Mouse (Mus musculus): Measurements from ENCODE around the gene Sez6l. TPM values are rescaled to one million over a fixed set of nuclear protein-coding genes. Genes with fewer than 3 reads are reported as not detected.

Gene Sez6l
- total RNA-seq, 2 experiments from 2014 or later, result not detected

DNA sequence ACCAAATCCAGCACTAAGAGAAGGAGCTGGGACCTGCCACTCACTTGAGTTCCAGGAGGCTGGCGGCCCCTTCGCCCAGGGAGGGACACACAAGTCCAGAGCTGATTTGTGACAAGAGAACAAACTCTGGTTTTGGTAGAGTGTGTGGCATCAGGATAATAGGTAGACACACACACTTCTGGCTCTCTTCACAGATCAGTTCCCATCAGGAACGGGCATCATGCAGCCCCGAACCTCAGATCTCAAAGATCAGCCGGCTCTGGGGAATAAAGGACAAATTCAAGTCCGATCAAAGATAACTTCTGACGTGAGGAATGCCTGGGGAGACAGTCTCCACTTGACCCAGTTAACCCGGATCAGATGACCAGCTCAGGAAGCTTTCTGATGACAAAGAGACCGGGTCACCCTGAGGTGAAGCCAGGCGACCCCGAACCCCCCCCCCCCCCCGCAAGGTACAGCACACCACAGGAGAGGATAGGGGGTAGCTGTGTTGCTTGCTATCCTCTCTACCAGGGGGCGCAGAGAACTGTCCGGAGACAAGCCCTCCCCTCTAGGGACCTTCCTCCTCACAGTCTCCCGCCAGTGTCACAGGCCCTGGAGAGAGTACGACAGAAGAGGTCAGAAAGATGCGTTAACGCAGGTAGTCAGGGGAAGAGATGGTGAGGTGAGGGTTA lies 183.1 kb downstream of the Sez6l start:
- Histone ChIP-seq H3K4me3 (peak overlapping the region; percentile 68), H3K27ac (no peak overlapping the region)
- TF ChIP-seq CTCF (IDR thresholded peaks at IDR 0.05), result no peak
- intact Hi-C loops (cut with DNase I), result no loop called here
- DNase-seq, result no peak

DNA sequence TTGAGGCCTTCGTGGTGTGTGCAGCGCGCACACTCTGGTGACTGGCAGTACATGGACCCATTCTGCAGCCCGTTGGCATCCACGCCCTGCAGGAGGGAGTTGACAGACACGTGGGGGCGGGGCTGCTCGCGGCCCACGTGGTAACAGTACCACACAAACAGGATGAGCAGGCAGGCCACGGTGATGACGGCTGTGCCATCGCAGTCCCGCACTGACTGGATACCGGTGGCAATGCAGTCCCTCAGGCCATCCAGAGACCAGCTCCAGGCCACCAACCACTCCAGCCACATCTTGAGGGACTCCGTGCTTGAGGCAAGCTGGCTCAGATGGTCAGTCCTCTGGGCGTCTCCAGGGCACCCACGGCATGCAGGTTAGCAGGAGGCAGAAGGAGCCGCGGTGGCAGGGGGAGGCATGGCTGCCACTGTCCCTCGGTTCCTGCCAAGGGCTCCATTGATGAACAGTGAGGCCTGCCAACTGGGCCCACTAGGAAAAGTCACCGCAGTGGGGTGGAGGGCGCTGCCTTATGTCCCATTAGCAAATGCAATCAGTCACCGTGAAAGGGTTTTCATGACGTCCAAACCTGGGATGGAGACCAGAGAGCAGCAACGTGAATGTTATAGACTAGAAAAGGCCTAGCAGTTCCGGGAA lies 185.2 kb downstream of the Sez6l start:
- no peak for TF ChIP-seq CTCF (IDR thresholded peaks at IDR 0.05)
- intact Hi-C loops (cut with DNase I), result no loop called here
- DNase-seq, result no peak

DNA sequence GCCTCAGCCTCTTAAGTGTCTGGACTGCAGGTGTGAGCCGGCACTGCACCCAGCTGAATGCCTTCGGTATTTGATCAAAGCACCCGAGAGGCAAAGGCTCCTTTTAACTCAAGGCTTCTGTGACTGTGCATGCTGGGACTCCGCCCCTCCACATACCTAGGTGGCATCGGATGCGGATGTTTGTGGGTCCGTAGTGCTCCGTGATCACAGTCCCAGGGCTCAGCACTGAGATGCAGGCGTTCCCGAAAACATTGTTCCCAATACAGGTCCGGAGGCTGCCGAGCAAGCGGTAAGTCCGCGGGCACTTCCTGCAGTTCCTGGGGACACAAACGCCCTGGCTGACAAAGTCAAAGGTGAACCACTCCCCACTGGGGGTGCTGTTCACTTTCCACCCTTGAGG lies 186.0 kb downstream of the Sez6l start:
- DNase-seq, result no peak
- Histone ChIP-seq H3K27ac (no peak overlapping the region), H3K4me3 (no peak overlapping the region)
- TF ChIP-seq CTCF (IDR thresholded peaks at IDR 0.05), result no peak
- intact Hi-C loops (cut with DNase I), result no loop called here

More for the DNA sequence above, 185.2 kb downstream of the Sez6l start:
- Histone ChIP-seq H3K27ac (no peak overlapping the region), H3K4me3 (no peak overlapping the region)

DNA sequence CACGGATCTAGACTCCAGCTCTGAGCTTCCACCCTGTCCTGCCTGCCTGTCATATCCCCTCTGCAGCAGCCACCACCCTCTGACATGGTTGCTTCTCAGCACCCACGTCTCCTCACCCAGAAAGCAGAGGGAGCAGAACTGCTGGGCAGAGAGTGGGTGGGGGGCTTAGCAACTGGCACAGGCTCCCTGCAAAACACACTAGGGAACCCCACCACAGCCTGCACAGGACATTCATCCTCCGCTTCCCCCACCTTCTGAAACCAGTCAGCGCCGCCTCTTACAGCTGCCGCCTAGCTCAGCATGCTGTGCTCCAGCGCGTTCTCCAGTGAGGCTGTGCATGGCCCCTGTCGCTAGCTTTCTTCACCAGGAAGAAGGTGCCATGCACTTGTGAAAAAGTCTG lies 187.6 kb downstream of the Sez6l start:
- DNase-seq, result no peak
- TF ChIP-seq CTCF (IDR thresholded peaks at IDR 0.05), result no peak
- intact Hi-C loops (cut with DNase I), result no loop called here
- Histone ChIP-seq H3K27ac (no peak overlapping the region), H3K4me3 (no peak overlapping the region)

DNA sequence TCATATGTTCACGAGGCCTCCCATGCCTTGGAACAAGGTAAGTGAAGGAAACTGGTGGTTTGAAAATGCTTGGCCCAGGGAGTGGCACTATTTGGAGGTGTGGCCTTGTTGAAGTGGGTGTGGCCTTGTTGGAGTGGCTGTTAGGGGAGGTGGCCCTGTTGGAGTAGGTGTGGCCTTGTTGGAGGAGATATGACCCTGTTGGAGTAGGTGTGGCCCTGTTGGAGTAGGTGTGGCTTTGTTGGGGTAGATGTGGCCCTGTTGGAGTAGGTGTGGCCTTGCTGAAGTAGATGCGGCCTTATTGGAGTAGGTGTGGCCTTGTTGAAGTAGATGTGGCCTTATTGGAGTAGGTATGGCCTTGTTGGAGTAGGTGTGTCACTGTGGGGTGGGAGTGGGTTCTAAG lies 191.0 kb downstream of the Sez6l start:
- Histone ChIP-seq H3K27ac (no peak overlapping the region), H3K4me3 (no peak overlapping the region)
- intact Hi-C loops (cut with DNase I), result no loop called here
- DNase-seq, result no peak
- no peak for TF ChIP-seq CTCF (IDR thresholded peaks at IDR 0.05)

DNA sequence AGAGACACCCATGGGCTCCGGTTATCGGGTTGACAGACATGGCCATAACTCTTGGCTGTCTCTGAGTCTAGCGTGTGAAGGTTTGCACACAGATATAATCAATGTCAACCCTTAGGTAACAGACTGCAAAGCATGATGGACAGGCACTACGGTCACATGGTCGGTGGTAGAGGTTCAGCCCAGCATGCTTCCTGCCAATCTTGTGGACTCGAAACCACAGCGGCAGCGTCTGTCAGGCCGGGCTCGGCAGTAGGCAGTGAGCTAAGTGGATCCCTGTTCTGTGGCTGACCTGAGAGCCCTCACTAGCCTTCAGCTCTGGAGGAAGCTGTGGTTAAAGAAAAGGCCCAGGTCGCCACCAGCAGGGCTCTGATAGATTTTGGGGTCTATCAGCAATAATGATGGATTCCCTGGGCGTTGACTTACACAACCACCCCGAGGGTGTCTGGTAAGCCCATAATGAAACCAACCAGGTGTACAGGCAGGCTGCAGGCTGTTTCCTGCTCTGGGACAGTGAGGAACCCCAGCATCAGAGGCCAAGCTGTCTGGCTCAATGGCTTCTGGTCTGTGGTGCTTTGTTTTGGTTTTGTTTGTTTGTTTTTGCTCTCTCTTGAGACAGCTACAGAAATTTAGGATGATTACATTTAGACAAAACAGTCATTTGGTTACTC lies 192.0 kb downstream of the Sez6l start:
- no peak overlapping the region for H3K4me3 ChIP-seq
- H3K27ac ChIP-seq, result no peak overlapping the region
- TF ChIP-seq CTCF (IDR thresholded peaks at IDR 0.05), result no peak
- intact Hi-C loops (cut with DNase I), result no loop called here
- DNase-seq, result no peak

DNA sequence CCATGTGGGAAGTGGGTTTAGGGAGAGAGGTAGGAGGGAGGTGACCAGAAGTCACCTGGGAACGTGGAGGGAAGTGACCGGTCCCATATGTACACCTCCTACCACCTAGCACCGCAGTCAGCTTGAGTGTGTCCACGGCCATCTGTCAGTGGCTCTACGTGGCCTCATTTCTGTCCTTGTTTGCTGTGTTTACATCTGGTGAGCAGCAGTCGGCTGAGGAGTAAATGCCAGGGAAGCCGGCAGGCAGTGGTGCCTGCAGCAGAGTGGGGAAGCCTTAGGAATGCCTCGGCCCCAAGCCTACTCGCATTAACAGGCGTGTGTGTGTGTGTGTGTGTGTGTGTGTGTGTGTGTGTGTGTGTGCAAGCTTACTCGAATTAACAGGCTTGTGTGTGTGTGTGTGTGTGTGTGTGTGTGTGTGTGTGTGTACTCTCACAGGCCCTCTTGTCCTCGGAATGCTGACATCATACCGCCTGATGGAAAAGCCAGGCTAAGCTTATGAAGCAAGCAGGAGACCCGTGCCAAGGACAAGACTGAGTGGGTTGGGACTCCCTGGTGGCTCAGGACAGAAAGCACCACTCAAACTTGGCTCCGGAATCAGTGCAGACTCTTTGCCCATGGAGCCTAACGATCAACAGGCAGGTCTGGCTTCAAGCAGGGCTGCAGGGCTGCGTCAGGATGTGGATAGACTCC lies 194.2 kb downstream of the Sez6l start:
- H3K4me3 ChIP-seq, result no peak overlapping the region
- DNase-seq, result peak; percentile 70
- peak overlapping the region; percentile 63 for H3K27ac ChIP-seq
- intact Hi-C loops (cut with DNase I), result no loop called here
- TF ChIP-seq CTCF (IDR thresholded peaks at IDR 0.05), result no peak

DNA sequence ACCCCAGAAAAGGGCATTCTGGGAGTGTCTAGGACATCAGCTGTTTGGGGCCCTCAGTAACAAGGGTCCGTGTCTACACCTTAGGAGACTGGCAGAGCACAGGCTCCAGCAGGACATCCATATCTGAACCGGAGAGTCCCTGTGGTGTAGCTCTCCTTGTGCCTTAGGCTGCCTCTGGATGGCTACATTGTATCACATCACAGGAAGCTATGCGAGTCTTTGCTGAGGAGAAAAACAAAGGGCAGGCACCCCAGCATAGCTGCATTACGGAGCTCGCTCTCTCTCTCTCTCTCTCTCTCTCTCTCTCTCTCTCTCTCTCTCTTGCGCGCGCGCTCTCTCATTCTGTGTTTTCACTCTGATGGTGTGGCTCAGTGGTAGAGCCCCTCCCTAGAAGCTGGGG lies 194.9 kb downstream of the Sez6l start:
- peak overlapping the region; percentile 63; the same call in 1 of the 2 replicates for H3K27ac ChIP-seq
- TF ChIP-seq CTCF (IDR thresholded peaks at IDR 0.05), result no peak
- peak; percentile 16 for DNase-seq
- no peak overlapping the region for H3K4me3 ChIP-seq
- intact Hi-C loops (cut with DNase I), result no loop called here

DNA sequence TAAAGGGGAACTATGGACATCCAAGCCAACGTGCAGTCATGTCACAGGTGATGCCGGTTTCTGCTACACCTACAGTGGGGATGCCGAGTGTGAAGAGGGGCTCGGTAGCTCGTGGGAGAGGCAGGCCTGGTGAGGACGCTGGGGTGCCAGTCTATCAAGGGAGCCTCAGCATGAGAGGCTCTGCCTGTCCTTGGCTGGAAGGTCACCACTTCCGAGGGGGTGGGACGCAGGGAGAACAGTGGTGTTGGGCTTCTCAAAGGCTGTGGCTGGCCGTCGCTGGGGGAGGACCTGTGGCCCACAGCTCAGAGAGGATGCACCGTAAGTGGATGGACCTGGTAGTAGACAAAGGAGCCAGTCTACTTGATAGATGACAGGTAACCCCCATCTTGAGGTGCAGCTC lies 195.8 kb downstream of the Sez6l start:
- intact Hi-C loops (cut with DNase I), result no loop called here
- no peak for DNase-seq
- no peak for TF ChIP-seq CTCF (IDR thresholded peaks at IDR 0.05)
- H3K4me3 ChIP-seq, result no peak overlapping the region
- H3K27ac ChIP-seq, result no peak overlapping the region

DNA sequence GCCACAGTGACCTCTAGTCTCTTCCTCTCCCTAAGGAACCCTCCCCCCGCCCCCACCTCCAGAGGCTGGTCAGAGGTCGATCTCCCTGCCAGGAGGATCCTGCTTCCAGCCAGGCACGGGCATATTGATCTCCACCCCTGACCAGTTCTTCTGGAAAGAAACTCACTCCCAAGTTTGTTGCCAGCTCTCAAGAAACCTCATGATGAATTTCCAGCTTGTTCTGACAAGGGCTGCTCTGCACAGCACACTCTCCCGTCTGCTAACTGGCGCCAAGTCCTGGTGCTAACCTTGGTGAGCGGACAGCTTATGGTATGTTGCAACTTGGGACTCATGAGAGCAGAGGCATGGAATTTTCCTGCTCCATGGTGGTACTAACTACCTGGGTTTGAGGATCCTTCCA lies 198.3 kb downstream of the Sez6l start:
- DNase-seq, result no peak
- Histone ChIP-seq H3K27ac (no peak overlapping the region), H3K4me3 (no peak overlapping the region)
- intact Hi-C loops (cut with DNase I), result no loop called here
- no peak for TF ChIP-seq CTCF (IDR thresholded peaks at IDR 0.05)

DNA sequence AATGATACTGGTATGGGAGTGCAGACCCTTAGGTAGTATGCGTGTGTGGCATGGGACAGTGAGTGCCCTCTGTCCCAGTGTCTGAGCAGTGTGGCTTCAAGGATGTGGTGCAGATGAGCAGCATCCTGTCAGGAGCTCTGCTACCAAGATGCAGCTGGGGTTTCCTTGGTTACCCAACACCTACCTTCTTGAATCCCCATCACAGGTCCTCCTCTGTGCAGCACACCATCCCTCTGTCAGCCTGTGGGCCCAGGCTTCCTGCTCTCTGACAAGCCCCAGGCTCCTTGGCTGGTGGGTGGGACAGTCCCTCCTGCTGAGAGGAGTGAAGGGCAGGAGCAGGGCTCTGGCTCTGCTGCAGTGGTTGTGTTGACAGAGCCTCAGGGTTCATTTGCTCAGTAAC lies 199.6 kb downstream of the Sez6l start:
- no peak for TF ChIP-seq CTCF (IDR thresholded peaks at IDR 0.05)
- intact Hi-C loops (cut with DNase I), result no loop called here
- no peak overlapping the region for H3K4me3 ChIP-seq
- no peak overlapping the region for H3K27ac ChIP-seq
- no peak for DNase-seq

DNA sequence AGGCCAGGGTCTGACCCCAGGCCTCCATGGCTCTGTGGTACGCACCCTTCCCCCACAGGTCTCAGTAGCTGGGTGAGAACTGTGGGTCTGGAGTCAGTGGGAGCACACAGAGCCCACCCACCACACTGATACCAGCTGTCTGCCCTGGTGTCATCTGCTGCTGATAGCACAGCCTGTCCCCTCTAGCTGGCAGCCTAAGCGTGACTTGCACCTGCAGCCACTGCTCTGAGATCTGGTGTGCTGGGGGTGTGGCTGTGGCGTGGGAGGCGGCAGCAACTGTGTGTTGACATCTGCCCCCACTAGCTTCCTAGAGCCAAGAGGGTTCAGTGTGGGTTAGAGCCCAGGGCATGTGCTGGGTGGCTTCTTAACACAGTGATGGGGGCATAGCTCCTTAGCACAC lies 200.9 kb downstream of the Sez6l start:
- DNase-seq, result no peak
- H3K27ac ChIP-seq, result no peak overlapping the region
- H3K4me3 ChIP-seq, result no peak overlapping the region
- no peak for TF ChIP-seq CTCF (IDR thresholded peaks at IDR 0.05)
- intact Hi-C loops (cut with DNase I), result no loop called here

DNA sequence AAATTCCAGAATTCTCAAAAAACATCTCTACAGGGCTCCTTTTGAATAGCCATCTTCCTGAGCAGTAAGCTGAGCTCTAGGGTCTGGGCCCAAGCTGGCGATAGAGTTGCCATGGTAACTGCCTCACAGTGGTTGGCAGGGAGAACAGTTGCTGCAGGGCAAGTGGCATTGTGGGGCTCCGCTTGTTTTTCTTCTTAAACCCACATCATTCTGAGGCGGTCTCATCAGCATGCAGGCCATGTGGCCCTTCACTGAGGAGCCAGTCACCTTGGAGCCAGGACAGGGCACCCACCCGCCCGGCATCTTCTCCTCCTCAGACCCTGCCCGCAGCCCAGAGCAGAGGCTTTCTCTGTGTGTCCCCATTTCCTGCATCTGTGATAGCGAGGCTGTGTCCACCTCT lies 205.1 kb downstream of the Sez6l start:
- H3K4me3 ChIP-seq, result no peak overlapping the region
- TF ChIP-seq CTCF (IDR thresholded peaks at IDR 0.05), result no peak
- DNase-seq, result no peak
- intact Hi-C loops (cut with DNase I), result no loop called here
- H3K27ac ChIP-seq, result no peak overlapping the region
